Mouse (Mus musculus): Measurements from ENCODE around the gene Acnat1.
"Not testable (repeated sequence)": the region's sequence is repeated elsewhere in the genome, so short reads cannot be mapped to it uniquely, and the experiment has no call there.

DNA sequence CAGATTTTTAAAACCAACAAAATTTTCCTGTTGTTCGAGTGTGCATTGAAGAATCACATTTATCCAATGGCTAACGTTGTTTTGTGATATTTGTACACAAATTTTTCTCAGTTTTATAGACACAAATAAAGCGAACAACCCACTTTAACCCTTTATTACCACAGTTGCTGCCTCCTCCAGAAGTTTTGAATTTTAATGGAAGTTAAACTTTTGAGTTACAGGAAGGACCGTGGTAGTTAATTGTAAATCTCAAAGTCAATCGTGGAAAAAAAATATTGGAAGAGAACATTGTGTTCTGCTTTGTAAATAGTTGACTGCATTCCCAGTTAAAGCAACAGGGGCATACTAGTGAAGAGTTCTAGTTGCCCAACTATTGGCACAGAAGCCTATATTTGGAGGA, 65.8 kb downstream of the Acnat1 start, which contains the start of gene Acnat2:
- TF ChIP-seq CTCF (IDR thresholded peaks at IDR 0.05; ENCODE audit: control insufficient read depth, insufficient read depth, low read length); POLR2A (IDR thresholded peaks at IDR 0.05; ENCODE audit: borderline replicate concordance, control insufficient read depth, low read depth, low read length): not testable (repeated sequence)

Data from bone marrow, adult 2 months (tissue).